Mouse (Mus musculus): ENCODE results near the gene Nprl2.

Gene Nprl2

GRCm38 (mm10) chr9:107534408-107535202 is 7.4 kb upstream of the Nprl2 start:
- no peak for DNase-seq (ENCODE audit: low spot score in 2 of 2)

GRCm38 (mm10) chr9:107538231-107538630 is 3.8 kb upstream of the Nprl2 start:
- no peak for DNase-seq (ENCODE audit: low spot score in 2 of 2)

- DNase-seq (ENCODE audit: low spot score in 2 of 2) = no peak
Observed at GRCm38 (mm10) chr9:107538711-107539110, 3.3 kb upstream of the Nprl2 start.

GRCm38 (mm10) chr9:107539940-107540339 is 2.1 kb upstream of the Nprl2 start:
- DNase-seq (ENCODE audit: low spot score in 2 of 2) = no peak

- no peak for DNase-seq (ENCODE audit: low spot score in 2 of 2)
Observed at GRCm38 (mm10) chr9:107540420-107540819, 1.6 kb upstream of the Nprl2 start.

- no peak for DNase-seq (ENCODE audit: low spot score in 2 of 2)
Observed at GRCm38 (mm10) chr9:107541005-107541404, 1.0 kb upstream of the Nprl2 start.

GRCm38 (mm10) chr9:107542352-107542686 is 293 bp downstream of the Nprl2 start:
- no peak for DNase-seq (ENCODE audit: low spot score in 2 of 2)

- no peak for DNase-seq (ENCODE audit: low spot score in 2 of 2)
Observed at GRCm38 (mm10) chr9:107542721-107543120, 695 bp downstream of the Nprl2 start.

GRCm38 (mm10) chr9:107543299-107543698 is 1.3 kb downstream of the Nprl2 start:
- DNase-seq (ENCODE audit: low spot score in 2 of 2) = no peak

GRCm38 (mm10) chr9:107544196-107544700 is 2.2 kb downstream of the Nprl2 start:
- DNase-seq (ENCODE audit: low spot score in 2 of 2) = no peak

GRCm38 (mm10) chr9:107544729-107545128 is 2.7 kb downstream of the Nprl2 start:
- no peak for DNase-seq (ENCODE audit: low spot score in 2 of 2)

GRCm38 (mm10) chr9:107545199-107545598 is 3.2 kb downstream of the Nprl2 start:
- no peak for DNase-seq (ENCODE audit: low spot score in 2 of 2)

- DNase-seq (ENCODE audit: low spot score in 2 of 2) = peak in 1 of 2 experiments; percentile 63
Observed at GRCm38 (mm10) chr9:107545602-107546001, 3.6 kb downstream of the Nprl2 start.

GRCm38 (mm10) chr9:107547026-107547425 is 5.0 kb downstream of the Nprl2 start, which contains the start of gene Zmynd10:
TSS of gene Zmynd10 (plus strand) at chr9:107547298.
- DNase-seq (ENCODE audit: low spot score in 2 of 2) = peak; percentile 81 to 84

- DNase-seq (ENCODE audit: low spot score in 2 of 2) = no peak
Observed at GRCm38 (mm10) chr9:107547957-107548356, 5.9 kb downstream of the Nprl2 start.

GRCm38 (mm10) chr9:107548820-107549219 is 6.8 kb downstream of the Nprl2 start:
- DNase-seq (ENCODE audit: low spot score in 2 of 2) = no peak

- no peak for DNase-seq (ENCODE audit: low spot score in 2 of 2)
Observed at GRCm38 (mm10) chr9:107549297-107550074, 7.5 kb downstream of the Nprl2 start.

GRCm38 (mm10) chr9:107550491-107551116 is 8.6 kb downstream of the Nprl2 start:
- DNase-seq (ENCODE audit: low spot score in 2 of 2) = no peak

- DNase-seq (ENCODE audit: low spot score in 2 of 2) = no peak
Observed at GRCm38 (mm10) chr9:107551117-107551889, 9.3 kb downstream of the Nprl2 start, which contains the start of gene Rassf1. TSS of gene Rassf1 (plus strand) at chr9:107551555.

GRCm38 (mm10) chr9:107551890-107552355 is 9.9 kb downstream of the Nprl2 start:
- DNase-seq (ENCODE audit: low spot score in 2 of 2) = no peak

- DNase-seq (ENCODE audit: low spot score in 2 of 2) = no peak
Observed at GRCm38 (mm10) chr9:107552690-107553393, 10.8 kb downstream of the Nprl2 start.
